Mouse (Mus musculus) midbrain, embryonic 16.5 days (tissue): ENCODE data around the gene Cdc42bpg. TPM values are rescaled to one million over a fixed set of nuclear protein-coding genes. Genes with fewer than 3 reads are reported as not detected.
A peak's percentile ranks its signal among the peaks of the same experiment; 100 is the strongest.

Experiments
- ATAC-seq: fragments of 200-750 bp; cut with Nextera tagmentation; 2 replicates; pipeline ENCODE4 v1.8.0; 2017; ENCODE audit warnings: moderate TSS enrichment
- H3K27ac ChIP-seq: fragments of 300-500 bp; sonication (generic); 2 replicates; pipeline ENCODE4 v1.5.1; 2014; ENCODE audit warnings: mild to moderate bottlenecking, low read length, mixed read lengths
- H3K27me3 ChIP-seq: fragments of 300-500 bp; sonication (generic); 2 replicates; pipeline ENCODE4 v1.6.1; 2014; ENCODE audit warnings: low read depth, low read length, mixed read lengths; ENCODE audit not compliant: control insufficient read depth, insufficient read depth
- H3K36me3 ChIP-seq: fragments of 300-500 bp; sonication (generic); 2 replicates; pipeline ENCODE4 v1.6.1; 2014; ENCODE audit warnings: mild to moderate bottlenecking, low read length, moderate library complexity, mixed read lengths; ENCODE audit not compliant: control insufficient read depth, insufficient read depth
- H3K4me1 ChIP-seq: fragments of 300-500 bp; sonication (generic); 2 replicates; pipeline ENCODE4 v1.6.1; 2014; ENCODE audit warnings: mild to moderate bottlenecking, low read length, mixed read lengths; ENCODE audit not compliant: control insufficient read depth, insufficient read depth
- H3K4me2 ChIP-seq: fragments of 300-500 bp; sonication (generic); 2 replicates; pipeline ENCODE4 v1.6.1; 2014; ENCODE audit warnings: mild to moderate bottlenecking, low read length, mixed read lengths
- H3K4me3 ChIP-seq: fragments of 300-500 bp; sonication (generic); 2 replicates; pipeline ENCODE4 v1.5.1; 2014; ENCODE audit warnings: low read depth, mild to moderate bottlenecking, low read length, moderate library complexity, mixed read lengths
- H3K9ac ChIP-seq: fragments of 300-500 bp; sonication (generic); 2 replicates; pipeline ENCODE4 v1.6.1; 2014; ENCODE audit warnings: low read depth, low read length, mixed read lengths
- H3K9me3 ChIP-seq: fragments of 300-500 bp; sonication (generic); replicated peaks from 2 replicates; pipeline ENCODE4 v1.6.1; 2014; ENCODE audit warnings: mild to moderate bottlenecking, low read length, mixed read lengths; ENCODE audit not compliant: control insufficient read depth, poor library complexity, severe bottlenecking
- WGBS: fragments of 180-500 bp; shearing (Covaris S2); extraction: QIAGEN DNeasy Blood & Tissue Kit; methylation state at CpG from one replicate; pipeline ENCODE4 v1.1.7; 2014; 5-methylcytosine and 5-hydroxymethylcytosine counted together
- polyA plus RNA-seq: library from polyadenylated mRNA; unstranded; fragments of >200 nt; fragmentation: Nextera tagmentation; extraction: Ambion mirVana; gene quantifications from 2 replicates; pipeline ENCODE4 v1.2.1, GENCODE M21; 2015

Cdc42bpg gene
- polyA plus RNA-seq, 1 experiment from 2014 or later, result 0.34 TPM

DNA sequence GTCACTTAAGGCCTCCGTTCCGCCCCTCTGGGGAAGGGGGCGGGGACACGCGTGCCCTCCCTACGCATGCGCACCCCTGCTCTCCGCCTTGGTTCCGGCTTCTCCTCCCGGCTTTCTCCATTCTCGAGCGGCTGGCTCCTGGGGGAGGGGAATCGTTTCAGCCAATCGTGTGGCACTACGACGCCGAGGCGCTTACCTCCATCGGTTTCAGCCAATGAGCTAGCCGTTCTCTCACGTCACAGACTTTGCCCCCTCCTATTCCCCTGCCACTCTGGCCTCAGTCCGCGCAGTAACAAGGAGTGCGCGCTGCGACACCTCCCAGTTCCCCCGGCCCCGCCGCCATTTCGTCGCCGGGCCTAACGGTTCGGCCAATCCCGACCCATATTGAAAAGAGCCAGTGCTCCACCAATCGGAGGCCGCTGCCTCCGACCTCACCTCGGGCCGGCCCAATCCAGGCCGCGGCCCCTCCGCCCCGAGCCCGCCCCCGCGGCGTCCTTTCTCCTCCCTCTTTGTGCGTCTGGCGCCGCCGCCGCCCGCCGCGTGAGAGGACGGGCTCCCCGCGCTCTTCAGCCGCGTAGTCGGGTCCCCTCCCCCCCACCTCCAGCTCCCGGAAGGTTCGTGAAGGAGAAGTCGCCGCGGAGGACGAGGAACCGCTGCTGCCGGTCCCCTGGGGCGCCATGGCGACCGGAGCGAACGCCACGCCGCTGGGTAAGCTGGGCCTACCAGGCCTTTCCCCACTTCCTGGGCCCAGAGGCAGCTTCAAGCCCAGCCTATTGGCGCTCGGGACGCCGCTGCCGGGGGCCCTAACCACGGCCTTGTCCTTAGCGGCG lies 57.4 kb downstream of the Cdc42bpg start, which contains the start of gene Sf1:
Sf1 (plus strand) TSS at position 280 of the 830 bp plus-strand sequence.
- H3K9ac ChIP-seq, result peak within 1 kb of the TSS; percentile 99
- H3K9me3 ChIP-seq, result no peaks in the 10 kb centered on the region
- H3K27ac ChIP-seq, result peak within 1 kb of the TSS; percentile 99
- H3K4me2 ChIP-seq, result peak within 1 kb of the TSS; percentile 87
- H3K4me3 ChIP-seq, result peak within 1 kb of the TSS; percentile 100
- under 1% methylated on average over 72 of the region's 85 CpGs for WGBS
- peak; percentile 99 for ATAC-seq
- H3K27me3 ChIP-seq, result no peaks in the 10 kb centered on the region
- peaks cover 19% of the 10 kb centered on the region for H3K36me3 ChIP-seq
- peaks cover 27% of the 10 kb centered on the region for H3K4me1 ChIP-seq

DNA sequence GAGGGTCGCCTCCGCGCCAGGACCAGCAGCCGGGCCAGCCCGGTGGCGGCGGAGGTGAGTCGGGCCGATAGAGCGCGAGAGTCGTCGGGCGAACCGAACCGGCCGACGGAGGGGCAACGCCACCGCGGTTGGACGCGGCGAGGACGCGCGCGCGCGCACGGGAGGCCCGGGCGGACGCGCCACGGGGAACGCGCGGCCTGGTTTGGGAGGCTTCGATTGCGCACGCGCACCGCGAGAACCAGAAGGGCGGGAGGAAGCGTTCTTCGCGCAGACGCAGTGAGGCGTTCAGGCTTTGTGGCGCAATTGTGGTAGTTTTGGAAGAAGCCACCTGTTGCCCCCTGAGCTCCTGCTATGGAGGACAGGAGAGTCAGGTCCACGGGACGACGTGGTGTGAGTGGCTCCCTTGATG lies 58.1 kb downstream of the Cdc42bpg start:
- peaks cover 22% of the 10 kb centered on the region for H3K36me3 ChIP-seq
- peak overlapping the region; percentile 99 for H3K27ac ChIP-seq
- H3K9ac ChIP-seq, result peak overlapping the region; percentile 99
- H3K4me2 ChIP-seq, result peak overlapping the region; percentile 87
- H3K4me3 ChIP-seq, result peak overlapping the region; percentile 100
- H3K4me1 ChIP-seq, result peaks cover 27% of the 10 kb centered on the region
- ATAC-seq, result no peak
- no peaks in the 10 kb centered on the region for H3K9me3 ChIP-seq
- 1% methylated on average over 38 of the region's 55 CpGs for WGBS
- H3K27me3 ChIP-seq, result no peaks in the 10 kb centered on the region

- peak overlapping the region; percentile 100 for H3K4me3 ChIP-seq
- H3K4me1 ChIP-seq, result peaks cover 27% of the 10 kb centered on the region
- H3K36me3 ChIP-seq, result peaks cover 26% of the 10 kb centered on the region
- WGBS, result 5% methylated on average over 2 of the region's 2 CpGs
- H3K27me3 ChIP-seq, result no peaks in the 10 kb centered on the region
- no peak for ATAC-seq
- H3K9me3 ChIP-seq, result no peaks in the 10 kb centered on the region
- peak overlapping the region; percentile 87 for H3K4me2 ChIP-seq
- H3K27ac ChIP-seq, result peak overlapping the region; percentile 99; the same call in 1 of the 2 replicates
- H3K9ac ChIP-seq, result peak overlapping the region; percentile 99
These were observed 58.6 kb downstream of the Cdc42bpg start for GRCm38 (mm10) chr19:6364842-6365241.

- peaks cover 14% of the 10 kb centered on the region for H3K4me1 ChIP-seq
- H3K36me3 ChIP-seq, result peaks cover 67% of the 10 kb centered on the region
- no peak overlapping the region for H3K27ac ChIP-seq
- 88% methylated on average over 2 of the region's 2 CpGs for WGBS
- H3K4me3 ChIP-seq, result no peak overlapping the region
- H3K27me3 ChIP-seq, result no peaks in the 10 kb centered on the region
- no peaks in the 10 kb centered on the region for H3K9me3 ChIP-seq
- ATAC-seq, result no peak
- no peak overlapping the region for H3K9ac ChIP-seq
- no peak overlapping the region for H3K4me2 ChIP-seq
These were observed 63.9 kb downstream of the Cdc42bpg start for GRCm38 (mm10) chr19:6370175-6370574.

- Histone ChIP-seq H3K36me3 (peaks cover 70% of the 10 kb centered on the region), H3K4me2 (no peak overlapping the region), H3K9me3 (no peaks in the 10 kb centered on the region), H3K27ac (no peak overlapping the region), H3K4me1 (peaks cover 2% of the 10 kb centered on the region; the same call in 1 of the 2 replicates), H3K27me3 (no peaks in the 10 kb centered on the region), H3K9ac (no peak overlapping the region), H3K4me3 (no peak overlapping the region)
- 92% methylated on average over 3 of the region's 3 CpGs for WGBS
- ATAC-seq, result no peak
These were observed 66.2 kb downstream of the Cdc42bpg start for GRCm38 (mm10) chr19:6372433-6372832.

GRCm38 (mm10) chr19:6373539-6374400 lies 67.5 kb downstream of the Cdc42bpg start:
- 57% methylated on average over 12 of the region's 12 CpGs for WGBS
- ATAC-seq, result peak; percentile 41
- Histone ChIP-seq H3K27me3 (no peaks in the 10 kb centered on the region), H3K9me3 (no peaks in the 10 kb centered on the region), H3K9ac (no peak overlapping the region), H3K4me2 (no peak overlapping the region), H3K4me1 (no peaks in the 10 kb centered on the region), H3K4me3 (no peak overlapping the region), H3K27ac (no peak overlapping the region), H3K36me3 (peaks cover 72% of the 10 kb centered on the region)

DNA sequence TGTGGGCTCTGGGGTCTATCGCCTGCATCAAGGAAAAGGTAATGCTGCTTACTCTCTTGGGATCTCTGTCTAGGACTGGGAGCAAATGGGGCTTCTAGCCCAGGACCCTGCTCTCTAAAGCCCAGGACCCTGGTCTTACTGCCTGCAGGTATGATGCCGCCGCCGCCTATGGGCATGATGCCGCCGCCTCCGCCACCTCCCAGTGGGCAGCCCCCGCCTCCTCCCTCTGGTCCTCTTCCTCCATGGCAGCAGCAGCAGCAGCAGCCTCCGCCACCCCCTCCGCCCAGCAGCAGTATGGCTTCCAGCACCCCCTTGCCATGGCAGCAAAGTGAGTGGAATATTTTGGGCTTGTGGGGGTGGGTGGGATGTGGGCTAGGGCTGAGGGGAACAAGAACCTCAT lies 68.3 kb downstream of the Cdc42bpg start:
- Histone ChIP-seq H3K4me1 (no peaks in the 10 kb centered on the region), H3K4me2 (no peak overlapping the region), H3K27me3 (no peaks in the 10 kb centered on the region), H3K27ac (no peak overlapping the region), H3K4me3 (no peak overlapping the region), H3K36me3 (peaks cover 68% of the 10 kb centered on the region), H3K9ac (no peak overlapping the region), H3K9me3 (no peaks in the 10 kb centered on the region)
- ATAC-seq, result no peak
- 98% methylated on average over 10 of the region's 10 CpGs for WGBS
